Mouse (Mus musculus) limb, embryonic 14.5 days (tissue): ENCODE measurements around the gene Phc2. TPM values are rescaled to one million over a fixed set of nuclear protein-coding genes. Genes with fewer than 3 reads are reported as not detected.

Experiments
- ATAC-seq: fragments of 200-750 bp; cut with Nextera tagmentation; 2 replicates; pipeline ENCODE4 v1.8.0; 2017; ENCODE audit warnings: low read depth, moderate number of reproducible peaks, moderate TSS enrichment; ENCODE audit not compliant: low FRiP score
- DNase-seq: peaks from one replicate; pipeline ENCODE4 v3.0.0-alpha.2; 2015; ENCODE audit warnings: low spot score
- H3K27ac ChIP-seq: fragments of 300-500 bp; sonication (generic); replicated peaks from 2 replicates; pipeline ENCODE4 v1.5.1; 2014; ENCODE audit warnings: low read depth, mild to moderate bottlenecking, low read length, moderate library complexity, mixed read lengths
- H3K27me3 ChIP-seq: fragments of 300-500 bp; sonication (generic); 2 replicates; pipeline ENCODE4 v1.6.1; 2014; ENCODE audit warnings: low read length, mixed read lengths; ENCODE audit not compliant: control insufficient read depth, insufficient read depth
- H3K36me3 ChIP-seq: fragments of 300-500 bp; sonication (generic); 2 replicates; pipeline ENCODE4 v1.6.1; 2014; ENCODE audit warnings: mild to moderate bottlenecking, low read length, moderate library complexity, mixed read lengths; ENCODE audit not compliant: control insufficient read depth, insufficient read depth
- H3K4me1 ChIP-seq: fragments of 300-500 bp; sonication (generic); 2 replicates; pipeline ENCODE4 v1.6.1; 2014; ENCODE audit warnings: antibody characterized with exemption, low read length, mixed read lengths; ENCODE audit not compliant: control insufficient read depth, insufficient read depth
- H3K4me2 ChIP-seq: fragments of 300-500 bp; sonication (generic); replicated peaks from 2 replicates; pipeline ENCODE4 v1.6.1; 2014; ENCODE audit warnings: low read depth, mild to moderate bottlenecking, low read length, moderate library complexity; ENCODE audit not compliant: severe bottlenecking
- H3K4me3 ChIP-seq: fragments of 300-500 bp; sonication (generic); replicated peaks from 2 replicates; pipeline ENCODE4 v1.5.1; 2014; ENCODE audit warnings: low read length
- H3K9ac ChIP-seq: fragments of 300-500 bp; sonication (generic); 2 replicates; pipeline ENCODE4 v1.6.1; 2014; ENCODE audit warnings: mild to moderate bottlenecking, low read depth, low read length, moderate library complexity; ENCODE audit not compliant: severe bottlenecking
- H3K9me3 ChIP-seq: fragments of 300-500 bp; sonication (generic); 2 replicates; pipeline ENCODE4 v1.6.1; 2016; ENCODE audit warnings: low read length; ENCODE audit not compliant: control insufficient read depth
- POLR2A ChIP-seq: fragments of 200-500 bp; IDR thresholded peaks from 2 replicates; pipeline ENCODE4 v1.8.0; 2012; ENCODE audit warnings: inconsistent platforms, mild to moderate bottlenecking, moderate library complexity, borderline replicate concordance; ENCODE audit not compliant: insufficient read depth, insufficient read length; ENCODE audit errors: extremely low read depth
- WGBS: fragments of 180-500 bp; shearing (Covaris S2); extraction: QIAGEN DNeasy Blood & Tissue Kit; methylation state at CpG from one replicate; pipeline ENCODE4 v1.1.7; 2014; 5-methylcytosine and 5-hydroxymethylcytosine counted together
- polyA plus RNA-seq, 2 experiments: library from polyadenylated mRNA; depleted of rRNA in 1 of 2; stranded (reverse) in 1 of 2; unstranded in 1 of 2; fragments of >200 nt; fragmentation: Nextera tagmentation in 1 of 2; extraction: Ambion mirVana in 1 of 2; gene quantifications; 2 replicates each; pipeline versions ENCODE4 v1.2.1 to v1.2.3; 2012 to 2014

Gene Phc2
- polyA plus RNA-seq, 2 experiments, result 69.8 to 103 TPM

DNA sequence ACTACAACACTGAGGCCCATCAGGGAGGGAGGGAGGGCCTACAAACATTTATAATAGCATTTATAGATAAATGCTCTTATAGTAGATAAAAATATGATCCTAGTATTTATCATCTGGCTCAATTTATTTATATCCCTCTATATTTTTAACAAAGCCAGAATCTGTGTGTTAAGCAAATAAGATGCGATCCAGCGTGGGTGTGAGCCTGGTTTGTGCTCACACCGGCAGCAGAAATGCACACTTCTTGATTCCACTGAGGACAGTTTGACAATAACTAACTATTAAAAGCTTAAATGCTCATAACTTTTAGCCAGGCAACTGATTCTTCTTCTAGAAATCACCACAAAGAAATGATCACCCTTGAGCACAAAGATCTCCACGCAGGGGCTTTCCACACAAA is 133.6 kb downstream of the Phc2 start:
- DNase-seq (no peak), ATAC-seq (no peak)
- H3K4me1 ChIP-seq, result no peaks in the 10 kb centered on the region; the same call in 1 of the 2 replicates
- WGBS, result 95% methylated on average over 4 of the region's 4 CpGs
- no peak overlapping the region for H3K27ac ChIP-seq
- no peak for TF ChIP-seq POLR2A
- H3K9me3 ChIP-seq, result no peaks in the 10 kb centered on the region
- no peaks in the 10 kb centered on the region for H3K27me3 ChIP-seq
- no peak overlapping the region for H3K4me2 ChIP-seq
- H3K36me3 ChIP-seq, result peaks cover 89% of the 10 kb centered on the region
- no peak overlapping the region for H3K9ac ChIP-seq
- H3K4me3 ChIP-seq, result no peak overlapping the region

DNA sequence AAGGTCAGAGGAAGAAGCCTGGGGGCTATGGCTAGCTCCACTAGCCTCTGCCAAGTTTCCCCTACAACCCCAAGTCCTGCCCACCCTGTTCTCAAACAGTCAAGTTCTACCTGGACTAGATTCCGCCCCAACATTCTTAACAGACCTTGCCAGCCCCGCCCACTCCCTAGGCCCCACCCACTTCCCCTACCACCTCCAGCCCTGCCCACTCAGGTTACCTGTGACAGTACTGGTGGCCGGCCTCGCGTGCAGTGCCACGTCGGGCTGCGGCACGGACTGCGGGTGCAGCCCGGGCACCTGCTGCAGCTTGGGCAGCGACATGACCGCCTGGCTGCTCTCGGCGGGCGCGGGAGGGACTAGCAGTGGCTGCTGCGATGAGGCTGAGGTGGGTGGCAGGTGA is 135.1 kb downstream of the Phc2 start:
- no peak; the same call in 1 of the 2 replicates for ATAC-seq
- no peak for TF ChIP-seq POLR2A
- H3K9me3 ChIP-seq, result no peaks in the 10 kb centered on the region
- no peak overlapping the region for H3K9ac ChIP-seq
- no peak overlapping the region for H3K27ac ChIP-seq
- 42% methylated on average over 18 of the region's 18 CpGs for WGBS
- DNase-seq, result no peak
- H3K4me2 ChIP-seq, result no peak overlapping the region
- no peaks in the 10 kb centered on the region; the same call in 1 of the 2 replicates for H3K4me1 ChIP-seq
- H3K27me3 ChIP-seq, result no peaks in the 10 kb centered on the region
- H3K4me3 ChIP-seq, result no peak overlapping the region
- H3K36me3 ChIP-seq, result peaks cover 89% of the 10 kb centered on the region

DNA sequence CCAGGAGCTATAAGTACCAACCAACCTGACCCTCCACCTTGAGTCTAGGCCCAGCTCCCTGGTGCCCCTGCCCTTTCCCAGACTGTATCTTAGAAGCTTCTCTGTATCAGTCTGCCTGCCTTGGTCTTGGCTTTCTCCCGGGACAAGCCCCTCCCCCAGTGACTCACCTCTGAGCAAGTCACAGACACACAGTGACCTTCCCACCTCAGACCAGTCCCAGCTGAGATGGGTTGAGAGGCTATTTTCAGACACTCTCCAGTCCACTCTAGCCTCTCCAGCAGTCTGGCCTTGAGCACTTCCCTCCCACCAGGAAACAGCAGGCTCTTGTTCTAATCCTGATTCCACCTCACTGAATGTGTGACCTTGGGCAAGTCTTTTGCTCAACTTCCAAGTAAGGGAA is 139.2 kb downstream of the Phc2 start:
- no peaks in the 10 kb centered on the region for H3K27me3 ChIP-seq
- peaks cover 18% of the 10 kb centered on the region for H3K4me1 ChIP-seq
- H3K27ac ChIP-seq, result no peak overlapping the region
- 33% methylated on average over 1 of the region's 1 CpGs for WGBS
- TF ChIP-seq POLR2A, result no peak
- H3K9me3 ChIP-seq, result no peaks in the 10 kb centered on the region
- peaks cover 54% of the 10 kb centered on the region for H3K36me3 ChIP-seq
- no peak overlapping the region for H3K9ac ChIP-seq
- ATAC-seq (no peak), DNase-seq (no peak)
- no peak overlapping the region for H3K4me2 ChIP-seq
- no peak overlapping the region for H3K4me3 ChIP-seq

DNA sequence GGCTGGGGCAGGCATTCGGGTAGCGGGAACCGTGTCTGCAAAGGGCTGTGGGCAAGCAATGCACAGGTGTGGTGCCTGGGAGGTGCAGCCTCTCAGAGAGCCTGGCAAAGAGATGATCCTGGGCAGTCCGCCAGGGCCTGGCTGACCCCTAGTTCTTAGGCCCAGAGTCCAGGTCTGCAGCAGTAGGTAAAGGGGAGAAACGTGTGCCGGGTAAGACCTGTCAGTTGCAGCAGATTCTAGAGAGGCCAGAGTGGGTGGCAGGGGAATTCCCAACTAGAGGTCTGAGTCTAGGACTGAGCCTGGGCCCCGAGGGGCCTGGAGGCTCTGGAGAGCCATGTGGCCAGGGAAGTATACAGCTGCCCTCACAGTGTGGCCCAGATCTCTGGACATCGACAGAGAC is 139.7 kb downstream of the Phc2 start:
- no peak overlapping the region for H3K9ac ChIP-seq
- peaks cover 50% of the 10 kb centered on the region for H3K36me3 ChIP-seq
- no peak for ATAC-seq
- H3K4me1 ChIP-seq, result peaks cover 18% of the 10 kb centered on the region
- no peak overlapping the region for H3K4me3 ChIP-seq
- H3K4me2 ChIP-seq, result no peak overlapping the region
- no peaks in the 10 kb centered on the region for H3K27me3 ChIP-seq
- no peaks in the 10 kb centered on the region for H3K9me3 ChIP-seq
- 89% methylated on average over 8 of the region's 8 CpGs for WGBS
- DNase-seq, result no peak
- no peak for TF ChIP-seq POLR2A
- no peak overlapping the region for H3K27ac ChIP-seq

DNA sequence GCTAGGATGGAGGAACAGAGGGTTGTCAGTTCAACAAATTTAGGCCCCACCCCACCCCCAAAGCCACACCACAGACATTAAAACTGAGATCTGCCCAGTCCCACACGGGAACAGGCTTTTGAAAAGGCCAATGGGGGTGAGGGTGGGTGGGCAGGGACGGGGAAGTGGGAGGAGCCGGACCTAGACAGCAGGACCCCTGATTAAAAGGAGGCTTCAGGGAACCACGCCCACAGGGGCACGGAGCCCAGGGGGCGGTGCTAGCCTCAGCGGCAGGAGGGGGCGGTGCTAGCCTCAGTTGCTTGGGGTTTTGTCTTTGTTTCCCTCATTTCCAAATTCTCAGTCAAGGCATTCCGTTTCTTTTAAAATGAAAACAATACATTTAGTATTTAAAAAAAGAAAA is 141.1 kb downstream of the Phc2 start:
- 0 out of 2 replicates have a peak overlapping the region, but pooled peaks have one; percentile 12 for H3K9ac ChIP-seq
- no peak overlapping the region; the same call in 1 of the 2 replicates for H3K27ac ChIP-seq
- DNase-seq (peak; percentile 62), ATAC-seq (peak; percentile 43; the same call in 1 of the 2 replicates)
- no peaks in the 10 kb centered on the region for H3K9me3 ChIP-seq
- H3K36me3 ChIP-seq, result peaks cover 38% of the 10 kb centered on the region
- H3K4me3 ChIP-seq, result no peak overlapping the region
- TF ChIP-seq POLR2A, result no peak
- H3K4me2 ChIP-seq, result no peak overlapping the region
- H3K27me3 ChIP-seq, result no peaks in the 10 kb centered on the region
- WGBS, result 9% methylated on average over 9 of the region's 9 CpGs
- H3K4me1 ChIP-seq, result peaks cover 18% of the 10 kb centered on the region

DNA sequence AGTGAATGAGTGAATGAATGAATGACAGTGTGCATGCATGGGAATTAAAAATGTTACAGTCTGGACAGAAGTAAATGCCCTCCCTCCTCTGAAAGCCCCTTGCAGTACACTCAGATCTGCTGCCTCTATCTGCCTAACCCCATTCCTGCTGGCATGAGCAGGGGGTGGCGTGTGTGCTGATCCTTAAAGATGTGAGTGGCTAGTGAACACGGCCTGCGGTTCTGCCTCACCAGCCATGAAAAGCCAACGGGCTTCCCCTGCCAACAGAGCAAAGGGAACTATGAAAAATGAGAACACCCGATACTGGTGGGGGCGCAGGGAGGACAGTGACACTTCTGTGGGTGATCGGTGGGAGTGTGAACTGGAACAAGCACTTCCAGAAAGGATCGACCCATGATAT is 142.3 kb downstream of the Phc2 start:
- Histone ChIP-seq H3K27me3 (no peaks in the 10 kb centered on the region), H3K4me3 (no peak overlapping the region), H3K9me3 (no peaks in the 10 kb centered on the region), H3K4me1 (peaks cover 22% of the 10 kb centered on the region), H3K36me3 (peaks cover 29% of the 10 kb centered on the region), H3K27ac (no peak overlapping the region), H3K4me2 (no peak overlapping the region), H3K9ac (no peak overlapping the region)
- no peak for TF ChIP-seq POLR2A
- DNase-seq (no peak), ATAC-seq (no peak)
- WGBS, result 78% methylated on average over 8 of the region's 8 CpGs
